Mouse (Mus musculus) retina, postnatal 1 day (tissue): Measurements from ENCODE around the gene Ttyh3.
A peak's percentile ranks its signal among the peaks of the same experiment; 100 is the strongest.

Experiments used
- DNase-seq: peaks from one replicate; pipeline ENCODE4 v3.0.0-alpha.2; 2012

Gene Ttyh3

DNA sequence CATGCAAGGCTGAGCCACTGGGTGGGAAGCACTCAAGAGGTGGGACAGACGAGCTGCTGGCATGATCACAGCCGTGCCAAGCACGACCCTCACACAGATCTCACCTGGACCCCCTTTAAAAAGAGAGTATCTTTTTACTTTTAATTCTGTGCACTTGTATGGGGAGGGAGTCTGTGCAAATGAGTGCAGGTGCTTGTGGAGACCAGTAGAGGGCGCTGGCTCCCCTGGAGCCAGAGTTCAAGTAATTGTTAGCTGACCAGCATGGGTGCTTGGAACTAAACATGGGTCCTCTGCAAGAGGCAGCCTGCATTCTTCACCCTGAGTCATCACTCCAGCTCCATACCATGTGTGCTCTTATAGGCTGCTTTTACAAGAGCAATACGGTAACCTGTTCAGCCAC is 21.3 kb downstream of the Ttyh3 start:
- DNase-seq = no peak

DNA sequence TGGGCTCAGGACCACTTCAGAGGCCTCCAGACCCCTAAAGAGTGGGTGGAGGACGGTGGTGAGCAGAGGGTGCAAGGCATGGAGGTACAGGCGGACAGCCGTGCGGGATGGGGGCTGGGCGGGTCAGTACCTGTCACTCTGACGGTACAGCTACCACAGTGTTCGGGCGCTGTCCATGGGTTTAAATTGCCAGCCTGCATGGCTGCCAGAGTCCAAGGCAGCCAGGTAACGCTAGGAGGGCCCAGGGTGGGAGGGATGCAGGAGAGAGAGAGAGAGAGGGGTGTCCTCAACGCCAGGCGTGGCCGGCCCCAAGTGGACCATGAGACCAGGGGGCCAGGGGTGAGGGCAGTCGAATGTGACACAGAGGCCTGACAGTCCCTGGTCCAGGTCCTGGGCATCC is 23.9 kb downstream of the Ttyh3 start:
- DNase-seq = no peak

DNA sequence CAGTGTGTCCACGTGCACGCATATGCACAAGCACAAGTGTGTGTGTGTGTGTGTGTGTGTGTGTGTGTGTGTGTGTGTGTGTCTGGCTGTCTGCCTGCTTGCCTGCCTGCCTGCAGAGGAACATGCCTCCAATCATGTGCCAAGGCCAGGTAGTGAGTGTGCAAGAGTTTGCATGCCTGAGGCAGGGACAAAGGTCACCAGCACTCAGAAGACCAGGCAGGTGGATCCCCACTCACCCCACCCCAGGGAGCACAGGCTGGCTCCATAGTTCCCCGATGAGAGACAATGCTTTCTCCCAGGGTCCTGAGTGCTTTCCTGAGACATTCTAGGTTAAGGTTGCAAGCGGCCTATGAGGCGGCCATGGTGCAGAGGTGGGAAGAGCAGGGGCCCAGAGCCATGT is 24.6 kb downstream of the Ttyh3 start:
- DNase-seq = no peak

DNA sequence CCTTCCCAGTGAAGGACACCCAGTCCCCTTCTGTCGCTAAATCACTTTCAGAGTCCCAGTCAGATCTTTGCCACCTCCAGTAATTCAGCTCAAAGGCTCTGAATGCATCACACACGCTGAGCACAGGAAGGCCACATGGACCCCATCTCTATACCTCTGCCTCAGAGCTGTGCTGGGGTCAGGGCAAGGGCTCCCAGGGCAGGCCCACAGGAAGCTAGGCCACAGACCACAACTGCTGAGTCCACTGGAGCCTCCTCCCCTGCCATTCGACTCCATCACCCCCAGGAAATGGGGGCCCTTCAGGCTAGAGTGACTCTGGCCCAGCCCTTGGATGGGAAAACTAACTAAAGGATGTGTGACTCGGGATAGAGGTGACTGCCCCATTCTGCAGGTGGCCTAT is 25.0 kb downstream of the Ttyh3 start:
- DNase-seq = no peak

DNA sequence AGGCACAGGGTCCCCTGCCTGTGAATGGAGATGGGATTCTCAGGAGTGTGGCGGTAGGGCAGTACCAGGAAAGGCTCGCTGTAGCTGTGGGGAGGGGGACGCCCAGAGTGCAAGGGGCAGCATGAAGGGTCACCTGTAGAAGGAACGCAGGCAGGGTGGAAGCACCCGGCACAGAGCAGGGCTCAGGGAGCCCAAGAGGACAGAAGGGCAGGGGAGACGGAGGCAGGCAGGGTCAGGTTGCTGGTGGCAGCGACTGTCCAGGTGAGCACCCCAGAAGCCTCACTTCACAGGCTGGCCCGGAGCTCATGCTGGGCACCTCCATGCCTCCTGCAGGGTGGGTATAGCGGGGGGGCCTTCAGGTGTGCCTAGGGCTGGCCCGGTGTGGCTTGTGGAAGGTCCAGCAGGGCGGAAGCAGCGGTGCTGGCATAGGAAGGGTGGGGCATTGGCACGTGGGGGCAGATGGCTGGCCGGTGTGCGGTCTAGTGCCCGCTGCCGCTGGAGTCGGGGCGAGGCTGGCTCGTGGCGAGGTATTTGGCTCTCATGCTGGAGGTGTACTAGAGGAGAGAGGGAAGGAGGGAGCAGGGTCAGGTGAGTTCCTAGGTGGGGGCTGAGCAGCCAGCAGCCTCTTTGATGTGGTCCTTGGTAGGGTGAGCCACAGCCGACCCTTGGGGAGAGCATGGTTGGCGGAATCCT is 25.7 kb downstream of the Ttyh3 start:
- DNase-seq = no peak

DNA sequence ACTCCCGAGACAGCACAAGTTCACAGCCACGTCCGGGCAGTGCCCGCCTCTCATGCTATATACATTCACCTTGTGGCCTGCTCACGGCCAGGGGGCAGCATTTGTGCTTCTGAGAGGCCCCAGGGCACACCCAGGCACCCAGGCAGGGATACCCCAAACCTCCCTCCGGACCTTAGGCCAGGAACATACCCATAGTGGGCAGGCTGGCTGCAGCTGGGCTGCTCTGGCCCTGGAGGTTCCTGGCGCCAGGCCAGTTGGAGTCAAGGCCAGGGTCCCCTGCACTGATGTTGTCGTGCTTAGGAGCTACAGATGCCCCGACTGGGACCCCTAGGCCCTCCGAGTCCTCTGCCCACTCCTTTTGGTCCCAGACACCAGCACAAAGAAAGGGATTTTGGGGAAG is 27.3 kb downstream of the Ttyh3 start:
- DNase-seq = peak; percentile 40

DNA sequence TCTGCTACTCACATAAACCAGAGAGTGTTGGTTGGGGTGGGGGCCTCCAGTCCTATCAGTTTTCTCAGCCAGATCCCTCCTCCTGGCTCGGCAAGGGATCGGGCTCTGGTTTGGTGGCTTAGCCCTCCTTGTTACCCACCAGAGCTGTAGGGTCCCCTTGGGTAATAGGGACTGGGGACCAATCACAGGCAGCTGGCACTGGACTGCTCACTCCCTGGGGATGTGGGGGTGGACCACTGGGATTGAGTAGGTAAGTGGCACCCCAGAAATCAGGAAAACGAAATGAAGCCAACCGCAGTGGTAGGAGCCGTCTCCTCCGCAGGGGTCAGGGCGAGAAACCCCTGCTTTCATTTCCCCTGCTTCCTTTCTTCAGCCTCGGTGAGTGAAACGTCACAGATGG is 27.7 kb downstream of the Ttyh3 start:
- no peak for DNase-seq

DNA sequence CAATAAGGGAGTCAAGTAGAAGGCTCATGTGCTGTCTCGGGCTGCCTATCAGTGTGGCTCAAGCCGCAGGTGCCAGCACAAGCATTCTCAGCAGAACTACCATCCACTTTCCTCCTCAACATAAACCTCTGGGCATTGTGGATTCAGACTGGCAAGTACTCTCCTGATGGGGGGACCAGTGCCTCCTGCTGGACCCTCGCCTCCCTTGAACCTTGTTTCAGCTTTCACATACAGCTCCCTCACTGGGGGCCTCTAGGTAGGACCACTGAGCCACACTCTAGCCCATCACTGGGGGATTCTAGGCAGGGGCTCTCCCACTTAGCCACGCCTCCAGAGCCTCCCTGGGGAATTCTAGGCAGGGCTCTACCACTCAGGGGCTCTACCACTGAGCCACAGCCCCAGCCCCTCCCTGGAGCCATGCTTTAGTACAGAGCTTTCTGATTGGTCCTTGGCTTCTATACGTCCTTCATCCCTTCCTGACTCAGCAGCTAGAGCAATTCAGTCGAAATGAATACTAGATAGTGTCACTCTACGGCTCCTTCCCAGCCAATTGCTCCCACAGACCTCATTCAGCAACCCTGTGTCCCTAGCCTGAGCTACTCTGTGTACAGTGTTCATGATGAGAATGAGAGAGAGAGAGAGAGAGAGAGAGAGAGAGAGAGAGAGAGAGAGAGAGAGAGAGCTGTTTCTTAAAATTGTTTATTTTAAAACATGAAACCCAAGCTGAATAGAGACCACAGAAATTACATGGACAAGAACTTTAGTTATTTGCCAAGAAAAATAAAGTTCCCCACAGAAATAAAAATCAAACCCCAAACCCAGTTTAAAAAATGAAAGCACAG is 28.7 kb downstream of the Ttyh3 start:
- DNase-seq = peak; percentile 55

DNA sequence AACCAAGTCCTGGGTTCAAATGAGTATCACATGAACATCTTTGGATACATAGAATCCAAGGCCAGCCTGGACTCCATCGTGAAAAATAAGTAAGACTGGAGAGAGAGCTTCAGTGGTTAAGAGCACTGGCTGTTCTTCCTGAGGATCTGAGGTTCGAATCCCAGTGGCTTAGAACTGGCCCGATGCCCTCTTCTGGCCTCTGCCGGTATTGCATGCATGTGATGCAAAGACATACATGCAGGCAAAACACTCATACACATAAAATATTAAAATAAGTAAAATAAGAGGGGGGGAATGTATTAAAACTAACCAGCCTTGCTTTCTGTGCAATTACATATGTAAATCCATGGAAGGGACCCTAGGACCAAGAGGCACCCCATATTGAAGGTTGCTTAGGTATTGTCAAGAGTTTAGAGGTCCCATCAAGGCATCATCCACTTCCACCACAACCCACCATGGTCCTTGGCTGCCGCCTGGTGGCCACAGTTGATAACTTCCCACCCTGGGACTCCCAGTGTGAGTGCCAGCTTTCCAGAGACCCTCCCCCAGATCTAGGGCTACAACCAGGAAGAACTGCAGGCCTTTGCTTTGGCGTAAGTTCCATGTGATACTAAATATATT is 29.6 kb downstream of the Ttyh3 start:
- peak; percentile 90 for DNase-seq

DNA sequence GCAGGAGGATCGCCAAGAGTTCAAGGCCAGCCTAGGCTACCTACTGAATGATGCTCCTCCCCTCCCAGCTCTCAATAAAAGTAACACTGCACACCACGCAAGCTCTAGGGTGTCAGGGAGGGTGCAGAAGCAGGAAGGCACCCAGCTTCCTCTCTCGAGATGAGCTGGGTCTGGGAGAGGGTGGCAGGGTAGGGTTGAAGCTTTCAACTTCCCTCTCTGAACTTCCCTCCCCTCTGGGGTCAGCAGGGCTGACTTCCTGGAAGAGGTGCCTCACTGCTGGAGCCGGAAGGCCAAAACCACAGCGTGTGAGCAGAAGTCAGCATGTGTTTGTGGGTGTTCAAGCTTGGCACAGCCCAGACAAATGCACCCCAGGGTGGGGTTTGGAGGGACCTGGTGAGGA is 31.1 kb downstream of the Ttyh3 start:
- no peak for DNase-seq

DNA sequence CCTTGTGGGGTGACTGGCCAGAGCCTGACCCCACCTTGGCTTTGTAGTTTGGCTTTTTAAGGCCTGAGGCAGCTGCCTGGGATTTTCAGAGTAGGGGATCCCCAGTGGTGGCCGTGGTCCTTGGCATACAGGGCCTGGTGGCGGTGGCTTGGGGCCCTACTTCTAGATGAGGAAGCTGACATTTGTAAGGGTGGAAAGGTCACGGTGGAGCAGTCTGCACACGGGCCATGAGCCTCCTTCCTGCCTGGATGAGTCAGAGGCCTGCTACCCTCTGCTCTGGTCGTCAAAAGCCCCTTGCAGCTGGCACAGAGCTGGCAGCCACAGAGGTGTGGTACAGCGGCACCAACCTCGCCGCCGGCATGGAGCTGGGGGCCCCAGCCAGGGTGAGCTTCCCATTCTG is 32.1 kb downstream of the Ttyh3 start:
- DNase-seq = no peak

DNA sequence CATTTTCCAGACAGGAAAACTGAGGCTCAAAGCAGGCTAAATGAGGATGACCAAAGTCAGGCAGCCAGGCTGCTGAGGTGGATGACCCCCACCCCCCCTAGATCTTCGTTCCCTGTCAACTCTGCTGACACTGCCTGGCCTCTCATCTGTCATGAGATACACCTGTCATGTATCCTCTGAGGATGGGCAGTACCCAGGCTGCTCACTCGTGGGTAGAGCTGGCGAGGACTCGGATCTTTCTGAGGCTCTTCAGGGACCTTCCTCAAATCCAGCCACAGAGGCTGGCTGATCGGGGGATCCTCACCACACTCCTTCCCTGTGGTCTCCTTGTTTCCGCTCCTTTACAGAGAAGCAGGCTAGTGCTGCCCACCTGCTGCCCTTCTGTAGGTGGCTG is 32.7 kb downstream of the Ttyh3 start:
- no peak for DNase-seq

DNA sequence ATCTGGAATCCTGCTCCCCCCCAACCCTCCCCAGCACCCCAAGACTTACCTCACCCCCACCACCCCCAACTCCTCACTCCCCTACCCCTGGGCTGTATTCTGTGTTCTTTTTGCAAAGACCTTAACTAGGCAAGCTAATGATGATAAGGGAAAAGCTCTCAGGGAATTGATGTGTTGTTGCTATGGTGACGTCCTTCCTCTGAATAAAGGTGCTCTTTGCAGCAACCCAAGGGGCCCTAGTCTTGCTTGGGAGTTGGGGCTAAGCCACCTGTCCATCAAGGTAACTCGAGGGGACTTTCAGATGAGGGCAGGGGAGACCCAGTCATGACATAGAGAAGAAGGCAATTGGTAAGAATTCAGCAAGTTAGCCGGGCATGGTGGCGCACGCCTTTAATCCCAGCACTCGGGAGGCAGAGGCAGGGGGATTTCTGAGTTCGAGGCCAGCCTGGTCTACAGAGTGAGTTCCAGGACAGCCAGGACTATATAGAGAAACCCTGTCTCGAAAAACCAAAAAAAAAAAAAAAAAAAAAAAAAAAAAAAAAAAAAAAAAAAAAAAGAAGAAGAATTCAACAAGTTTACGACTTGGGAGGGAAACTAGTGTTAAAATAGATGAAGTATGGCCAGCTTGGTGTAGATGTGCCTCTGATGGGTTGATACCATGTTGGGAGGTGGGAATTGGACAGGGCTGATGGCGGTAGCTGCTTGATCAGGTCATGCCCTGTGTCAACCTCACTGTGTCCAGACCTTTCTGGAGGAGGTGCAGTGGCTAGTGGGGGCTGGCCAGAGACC is 33.3 kb downstream of the Ttyh3 start:
- no peak for DNase-seq

DNA sequence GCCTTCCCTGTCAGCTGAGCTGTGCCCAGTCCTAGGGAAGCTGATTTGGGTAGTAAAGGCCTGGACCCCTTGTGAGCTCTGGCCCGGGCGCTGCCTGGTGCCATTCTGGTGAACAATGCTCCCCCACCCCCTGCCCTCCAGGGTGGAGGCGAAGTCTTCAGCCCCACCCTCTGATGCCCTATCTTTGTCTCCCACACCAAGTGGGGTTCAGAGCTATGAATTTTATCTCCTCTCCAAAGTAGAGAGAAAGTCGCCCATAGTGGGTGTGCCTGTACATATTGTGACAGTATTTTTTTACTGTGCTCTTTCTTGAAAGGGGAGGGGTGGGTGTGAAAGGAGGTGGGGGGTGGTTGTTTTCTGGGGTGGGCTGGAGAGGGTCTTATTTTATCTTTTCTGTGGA is 34.0 kb downstream of the Ttyh3 start:
- DNase-seq = no peak

DNA sequence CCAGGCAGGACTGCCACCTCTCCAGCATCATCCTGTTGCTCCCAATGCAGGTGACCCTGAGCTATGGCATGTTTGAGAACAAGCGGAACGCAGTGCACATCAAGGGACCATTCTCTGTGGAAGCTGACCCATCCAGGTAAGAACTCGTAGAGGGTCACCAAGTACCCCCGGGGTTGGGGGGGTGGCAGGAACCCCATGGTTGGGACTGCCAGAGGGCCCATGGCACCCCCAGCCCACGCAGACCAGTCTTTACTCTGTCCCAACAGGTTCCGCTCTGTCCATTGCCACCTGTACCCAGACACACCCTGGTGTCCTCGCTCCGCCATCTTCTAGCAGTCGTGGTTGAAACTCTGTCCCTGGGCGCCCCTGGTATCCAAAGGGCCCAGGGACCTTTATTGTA is 34.7 kb downstream of the Ttyh3 start:
- no peak for DNase-seq

DNA sequence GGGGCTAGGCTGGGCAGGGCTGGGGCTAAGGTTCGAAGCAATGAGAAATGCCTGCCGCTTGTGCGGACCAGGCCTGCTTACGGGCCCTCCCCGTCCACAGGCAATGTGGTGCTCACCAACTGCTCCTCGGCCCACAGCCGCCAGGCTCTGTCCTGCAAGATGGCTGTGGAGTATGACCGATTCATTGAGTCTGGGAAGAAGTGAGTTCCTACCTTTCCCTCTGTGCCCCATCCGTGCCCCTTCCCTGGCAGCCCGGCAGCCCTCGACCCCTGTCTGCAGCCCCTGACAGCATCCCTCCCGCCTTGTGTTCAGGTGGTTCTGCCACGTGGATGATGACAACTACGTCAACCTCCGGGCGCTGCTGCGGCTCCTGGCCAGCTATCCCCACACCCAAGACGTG is 36.6 kb downstream of the Ttyh3 start:
- DNase-seq = no peak

DNA sequence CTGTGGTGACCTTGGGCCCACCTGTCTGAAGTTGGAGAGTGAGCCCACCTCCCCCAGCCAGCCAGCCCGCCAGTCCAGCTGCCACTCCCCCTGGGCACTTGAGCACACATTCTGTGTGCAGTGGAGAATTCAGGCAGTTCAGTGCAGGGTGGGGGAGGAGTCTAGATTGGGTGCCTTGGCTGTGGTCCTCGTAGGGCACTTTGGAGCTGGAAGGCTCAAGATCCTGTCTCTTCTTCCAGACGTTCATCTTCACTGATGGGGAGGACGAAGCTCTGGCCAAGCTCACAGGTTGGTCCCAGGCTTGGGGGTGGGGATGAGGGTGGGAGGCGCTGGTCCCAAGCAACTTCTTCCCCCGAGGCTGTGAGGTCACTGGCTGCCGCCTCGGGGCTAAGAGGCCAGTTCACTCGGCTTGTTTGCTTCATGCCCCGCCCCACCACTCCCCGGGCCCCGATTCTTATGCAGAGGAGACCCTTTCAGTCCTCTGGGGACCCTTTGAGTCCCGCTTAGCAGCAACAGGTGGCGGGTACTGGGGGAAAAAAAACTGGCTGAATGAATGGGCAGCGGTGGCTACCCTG is 37.1 kb downstream of the Ttyh3 start:
- DNase-seq = no peak

DNA sequence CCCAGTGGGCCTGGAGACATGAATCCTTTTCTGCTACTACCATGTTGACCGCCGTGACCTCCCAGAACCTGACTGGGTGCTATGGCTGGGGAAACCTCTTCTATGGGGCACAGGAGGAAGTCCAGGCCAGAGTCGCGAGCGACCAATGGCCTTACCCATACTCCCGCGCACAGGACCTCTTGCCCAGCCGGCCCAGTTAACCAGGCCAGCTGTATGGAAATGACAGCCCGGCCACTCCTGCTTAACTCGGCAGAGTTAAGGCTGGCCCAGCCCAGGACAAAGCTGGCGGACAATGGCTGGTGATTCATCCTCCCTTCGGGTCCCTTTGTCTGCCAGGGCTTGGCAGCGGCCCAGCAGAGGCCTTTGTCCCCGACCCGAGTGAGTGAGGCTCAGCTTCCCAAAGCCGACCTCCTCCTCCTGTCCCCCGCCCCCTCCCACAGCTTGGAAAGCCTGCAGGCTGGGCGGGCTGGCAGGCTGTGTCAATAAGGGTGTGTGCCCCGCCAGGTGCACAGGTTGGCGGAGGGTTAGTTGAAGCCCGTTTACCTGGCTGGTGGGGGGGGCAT is 37.7 kb downstream of the Ttyh3 start:
- DNase-seq = peak; percentile 99

DNA sequence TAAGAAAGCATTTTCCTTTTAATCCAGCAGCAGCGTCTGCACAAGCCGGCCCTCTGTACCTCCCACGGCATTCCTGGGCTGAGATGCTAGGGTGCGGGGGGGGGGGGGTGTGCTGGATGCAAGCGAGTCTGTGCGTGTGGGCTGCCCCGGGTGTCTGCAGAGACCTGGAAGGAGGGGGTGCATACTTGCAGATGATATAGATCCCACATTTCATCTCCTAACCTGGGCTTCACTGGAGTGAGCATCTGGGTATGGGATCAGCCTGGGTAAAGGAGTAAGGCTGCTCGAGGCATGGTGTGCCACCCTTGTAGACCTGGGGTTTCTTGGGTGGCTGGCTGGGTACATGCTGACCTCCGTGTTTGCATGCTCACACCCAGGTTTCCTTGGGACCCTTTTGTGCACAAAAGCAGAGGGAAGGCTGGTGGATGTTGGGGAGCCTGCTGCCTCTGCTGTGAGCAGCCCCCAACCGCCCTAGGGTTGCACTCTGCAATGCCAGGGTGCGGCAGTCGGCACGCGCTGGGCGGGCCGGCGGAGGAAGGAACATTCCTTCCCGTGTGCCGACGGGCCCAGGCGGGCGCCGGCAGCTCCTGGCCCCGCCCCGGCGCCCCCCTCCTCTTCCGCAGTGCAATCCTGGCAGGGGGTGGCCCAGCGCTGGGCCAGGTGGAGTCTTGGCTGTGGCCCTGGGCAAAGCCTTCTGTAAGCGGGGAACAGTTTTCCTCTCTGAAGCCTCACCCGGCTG is 38.4 kb downstream of the Ttyh3 start:
- DNase-seq = peak; percentile 72

DNA sequence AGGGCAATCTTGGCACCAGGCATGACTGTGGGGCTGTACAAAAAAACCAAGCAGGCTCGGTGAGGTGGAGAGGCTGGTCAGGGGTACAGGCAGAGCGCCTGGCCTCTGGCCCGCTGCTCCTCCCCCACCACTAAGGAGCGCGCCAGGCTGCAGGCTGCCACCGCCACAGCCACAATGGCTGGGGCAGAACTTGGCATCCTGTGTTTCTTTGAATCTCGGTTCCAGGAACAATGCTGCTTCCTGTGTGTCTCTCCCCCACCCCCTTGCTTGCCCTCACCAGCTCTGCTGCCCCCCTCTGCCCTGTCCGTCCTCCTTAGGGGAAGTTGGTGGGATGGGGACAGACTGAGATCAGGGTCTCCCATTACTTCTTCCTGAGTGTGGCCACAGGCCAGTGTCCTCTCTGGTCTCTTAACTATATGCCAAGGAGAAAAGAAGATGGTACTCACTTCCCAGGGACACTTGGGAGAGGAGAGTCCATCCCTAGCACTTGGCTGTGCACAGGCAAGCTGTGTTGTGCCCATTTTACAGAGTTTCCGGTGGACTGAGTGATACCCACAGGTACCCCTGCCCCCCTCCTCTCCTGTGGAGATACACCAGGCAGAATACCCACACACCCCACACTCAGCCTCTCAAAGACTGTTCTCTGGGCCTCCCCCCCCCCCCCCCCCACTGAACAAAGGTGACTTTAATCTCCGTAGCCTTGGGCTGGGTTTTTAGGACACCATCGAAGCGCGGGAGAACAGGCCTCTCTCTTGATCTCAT is 39.1 kb downstream of the Ttyh3 start:
- DNase-seq = peak; percentile 78

DNA sequence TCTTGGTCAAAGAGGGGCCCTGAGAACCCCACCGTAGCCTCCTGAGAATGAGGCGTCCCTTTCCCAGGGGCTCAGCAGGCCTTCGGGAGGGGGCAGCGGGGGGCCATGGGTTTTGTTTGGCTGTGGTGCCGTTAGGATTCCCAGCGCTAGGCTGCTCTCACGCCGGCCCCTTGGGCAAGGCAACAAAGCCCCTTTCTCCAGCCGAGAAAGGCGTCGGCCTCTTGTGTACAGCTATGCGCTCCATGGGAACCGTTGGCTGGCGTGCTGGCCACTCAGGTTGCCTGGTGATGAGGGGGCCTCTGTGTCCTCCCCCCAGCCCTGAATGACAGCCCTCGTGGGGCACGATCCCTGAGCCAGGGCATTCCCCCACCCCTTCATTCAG is 40.2 kb downstream of the Ttyh3 start:
- peak; percentile 93 for DNase-seq
